Mouse (Mus musculus): ENCODE measurements around the gene Fam222b.
A peak's percentile ranks its signal among the peaks of the same experiment; 100 is the strongest.
"Not testable (repeated sequence)": the region's sequence is repeated elsewhere in the genome, so short reads cannot be mapped to it uniquely, and the experiment has no call there.

The Fam222b gene

DNA sequence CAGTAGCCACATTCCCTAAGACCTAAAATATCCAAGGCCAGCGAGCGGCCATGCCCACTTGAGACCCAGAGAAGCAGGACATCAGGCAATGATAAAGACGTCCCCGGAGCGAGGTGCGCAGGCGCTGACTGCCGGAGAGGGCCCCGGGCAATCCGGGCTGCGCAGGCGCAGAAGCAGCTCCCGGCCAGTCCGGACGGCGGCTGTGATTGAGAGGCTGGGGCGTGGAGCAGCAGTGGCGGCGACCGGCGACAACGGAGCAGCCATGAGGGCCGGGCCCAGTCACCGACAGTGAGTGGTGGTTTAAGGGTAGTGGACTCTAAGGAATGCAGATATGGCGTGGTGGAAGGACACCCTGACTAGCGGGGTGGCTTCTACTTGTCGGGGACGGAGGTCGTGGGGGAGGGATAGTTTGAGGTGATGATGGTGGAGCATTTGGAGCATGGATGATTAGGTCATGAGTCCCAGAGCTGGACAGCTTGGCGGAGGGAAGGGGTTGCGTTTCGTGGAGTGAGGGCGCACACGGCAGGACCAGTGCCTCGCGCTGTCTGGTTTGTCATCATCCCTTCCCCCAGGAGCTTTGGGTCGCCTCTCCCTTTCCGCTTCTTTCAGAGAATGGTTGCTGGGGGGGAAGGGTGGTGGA lies at the start of gene Fam222b:
Fam222b (plus strand) TSS at position 157 of the 640 bp plus-strand sequence.
- DNase-seq (ENCODE audit: low read depth, low spot score), result peak; percentile 93

DNA sequence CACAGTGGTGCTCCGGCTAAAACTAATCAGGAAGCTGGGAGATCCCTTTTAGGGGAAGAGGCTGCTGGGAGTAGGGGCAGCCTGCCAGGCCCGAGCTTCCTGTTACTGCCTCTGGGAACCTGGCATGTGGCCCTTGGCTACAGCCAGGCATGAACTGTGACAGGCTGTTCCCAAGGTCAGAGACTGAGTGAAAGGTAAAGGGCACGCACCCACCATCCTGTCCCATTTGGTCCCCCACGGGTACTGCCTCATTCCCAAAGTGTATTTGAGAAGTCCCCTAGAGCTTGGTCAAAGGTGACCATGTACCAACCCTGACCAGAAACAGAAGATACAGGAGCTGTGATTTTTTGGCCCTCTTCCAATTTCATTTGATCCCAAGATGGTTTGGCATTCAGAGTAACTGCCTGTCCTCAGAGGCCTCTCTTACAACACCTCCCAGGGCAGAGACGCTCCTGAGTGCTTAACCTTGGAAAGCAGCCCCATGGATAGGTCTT lies 49.7 kb upstream of the Fam222b start:
- DNase-seq (ENCODE audit: low read depth, low spot score), result no peak

- not testable (repeated sequence) for DNase-seq (ENCODE audit: low read depth, low spot score)
Measured at GRCm38 (mm10) chr11:78048637-78049036, 45.8 kb upstream of the Fam222b start.

DNA sequence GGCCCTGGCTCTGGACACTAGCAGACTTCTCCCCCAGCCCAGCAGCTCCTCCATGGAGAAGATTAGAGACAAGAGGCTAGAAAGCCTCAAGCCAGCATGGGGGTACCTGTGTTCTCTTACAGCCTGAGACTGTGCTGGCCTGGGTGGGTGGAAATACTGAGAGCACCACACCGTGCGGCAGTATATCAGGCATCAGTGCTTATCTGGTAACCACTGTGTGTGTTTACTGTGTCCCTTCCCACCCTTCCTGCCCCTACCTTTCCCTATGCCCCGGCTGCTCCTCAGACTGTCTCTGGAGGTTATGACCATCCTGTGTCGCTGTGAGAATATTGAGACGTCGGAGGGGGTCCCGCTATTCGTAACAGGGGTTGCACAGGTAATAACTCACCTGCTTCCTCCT lies 41.4 kb upstream of the Fam222b start:
- no peak for DNase-seq (ENCODE audit: low read depth, low spot score)

GRCm38 (mm10) chr11:78056946-78057345 lies 37.5 kb upstream of the Fam222b start:
- DNase-seq (ENCODE audit: low read depth, low spot score), result no peak

DNA sequence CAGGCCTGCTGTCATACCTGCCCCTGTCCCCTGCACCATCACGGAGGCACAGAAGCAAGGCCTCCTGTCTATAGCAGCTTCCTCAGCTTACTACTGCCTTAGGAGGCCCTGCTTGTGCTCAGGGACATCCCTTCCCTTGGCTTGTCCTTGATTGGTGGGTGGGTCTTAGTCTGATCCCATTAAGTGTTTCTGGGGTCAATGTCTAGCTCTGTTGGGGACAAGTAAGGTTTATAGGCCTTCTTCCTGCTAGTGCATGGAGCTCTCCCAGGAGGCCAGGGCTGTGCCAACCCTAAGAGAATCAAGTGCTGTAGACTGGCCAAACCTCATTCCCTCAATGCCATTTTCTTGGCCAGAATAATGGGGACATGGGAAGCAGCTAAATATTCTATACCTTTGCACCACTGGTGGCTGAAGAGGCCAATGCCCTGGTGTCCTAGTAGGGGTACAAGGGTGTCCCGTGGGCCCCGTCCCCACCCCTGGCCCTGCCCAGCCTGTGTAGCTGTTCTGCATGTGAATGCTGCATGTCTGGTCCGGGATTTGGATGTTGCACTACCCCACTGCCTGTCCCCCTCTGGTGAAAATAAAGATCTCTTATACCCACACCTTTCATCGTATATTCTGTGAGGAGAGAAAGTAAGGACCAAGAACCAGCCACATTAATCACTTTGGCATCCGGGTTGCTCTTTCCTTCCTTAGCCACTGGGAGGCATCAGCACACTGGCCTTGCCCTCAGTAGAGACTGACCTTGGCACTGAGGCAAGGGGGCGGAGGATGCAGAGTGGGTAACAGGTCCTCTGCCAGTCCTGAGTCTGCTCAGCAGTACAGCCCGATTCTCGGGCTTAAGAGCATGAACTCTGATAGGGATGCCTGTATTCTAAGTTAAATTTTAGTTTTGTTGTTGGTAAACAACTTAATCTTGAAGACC lies 34.4 kb upstream of the Fam222b start:
- peak; percentile 65 for DNase-seq (ENCODE audit: low read depth, low spot score)

DNA sequence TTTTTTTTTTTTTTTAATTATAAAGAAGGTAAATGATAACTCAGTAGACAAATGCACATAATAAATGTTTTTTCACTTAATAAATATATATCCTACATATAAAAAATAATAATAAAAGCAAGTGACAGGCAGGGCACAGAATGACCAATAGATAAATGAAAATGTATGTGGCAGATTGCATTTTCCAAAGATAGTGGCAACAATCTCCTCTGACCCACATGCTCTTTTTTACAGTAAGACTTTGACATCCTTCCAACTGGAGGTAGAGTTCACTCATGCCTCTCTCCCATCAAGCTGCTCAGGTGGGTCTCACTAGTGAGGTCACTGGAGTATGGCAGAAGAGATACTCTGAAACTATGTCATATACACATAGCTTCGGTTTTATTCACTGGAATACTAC lies 31.9 kb upstream of the Fam222b start:
- no peak for DNase-seq (ENCODE audit: low read depth, low spot score)

DNA sequence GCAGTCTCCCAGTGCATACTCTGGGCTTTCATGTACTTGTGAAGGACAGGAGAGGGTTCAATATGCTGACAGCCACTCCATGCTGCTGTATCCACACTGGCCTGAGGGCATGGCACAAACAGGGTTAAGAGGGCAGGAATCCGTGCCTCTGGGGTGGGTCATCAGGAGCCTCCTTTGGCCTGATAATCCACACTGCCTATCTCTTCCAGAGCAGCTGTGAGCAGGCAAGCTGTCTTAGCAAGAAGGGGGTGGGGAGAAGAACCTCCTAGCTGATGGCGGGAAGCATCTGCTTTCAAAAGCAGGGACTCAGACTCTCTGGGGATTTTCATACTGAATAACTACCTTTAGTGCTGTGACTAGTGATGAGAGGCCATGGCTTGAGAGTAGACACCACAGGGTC lies 28.6 kb upstream of the Fam222b start:
- no peak for DNase-seq (ENCODE audit: low read depth, low spot score)

DNA sequence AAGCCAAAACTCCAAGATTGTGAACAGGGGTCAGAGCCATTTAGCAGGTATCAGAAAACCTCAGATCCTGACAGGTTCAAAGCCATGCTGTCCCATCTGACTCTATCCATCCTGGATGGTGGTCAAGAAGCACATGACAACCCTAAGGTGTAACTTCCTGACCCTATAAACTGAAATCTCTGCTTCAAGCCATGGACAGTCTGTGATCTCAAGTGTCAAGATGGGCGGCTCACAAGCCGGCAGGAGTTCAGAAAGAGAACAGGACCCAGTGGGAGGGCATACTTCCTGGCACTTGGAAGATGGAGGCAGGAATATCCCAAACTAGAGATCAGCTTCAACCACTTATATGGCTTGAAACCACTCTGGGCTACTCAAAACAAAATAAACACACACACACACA lies 27.8 kb upstream of the Fam222b start:
- no peak for DNase-seq (ENCODE audit: low read depth, low spot score)

DNA sequence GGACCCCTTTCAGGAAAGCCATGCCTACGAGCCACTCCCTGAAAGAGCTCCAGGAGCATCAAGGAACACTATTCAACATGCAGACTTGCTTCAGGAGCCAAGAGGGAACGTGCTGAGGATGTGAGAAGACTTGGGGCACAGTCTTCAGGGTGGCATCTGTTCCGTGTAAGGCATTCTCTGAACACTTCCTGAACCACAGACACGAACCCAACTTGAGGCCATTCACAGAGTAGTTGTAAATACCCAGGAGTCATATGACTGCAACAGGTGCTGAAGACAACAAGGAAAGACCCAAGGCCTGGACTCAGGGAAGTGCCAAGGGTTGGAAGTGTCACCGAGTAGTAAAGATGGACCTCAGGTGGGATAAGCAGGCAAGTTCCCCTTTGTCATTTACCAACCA lies 26.9 kb upstream of the Fam222b start:
- DNase-seq (ENCODE audit: low read depth, low spot score), result no peak

- DNase-seq (ENCODE audit: low read depth, low spot score), result no peak
Measured at GRCm38 (mm10) chr11:78069130-78069529, 25.3 kb upstream of the Fam222b start.

GRCm38 (mm10) chr11:78069646-78070045 lies 24.8 kb upstream of the Fam222b start:
- DNase-seq (ENCODE audit: low read depth, low spot score), result no peak

DNA sequence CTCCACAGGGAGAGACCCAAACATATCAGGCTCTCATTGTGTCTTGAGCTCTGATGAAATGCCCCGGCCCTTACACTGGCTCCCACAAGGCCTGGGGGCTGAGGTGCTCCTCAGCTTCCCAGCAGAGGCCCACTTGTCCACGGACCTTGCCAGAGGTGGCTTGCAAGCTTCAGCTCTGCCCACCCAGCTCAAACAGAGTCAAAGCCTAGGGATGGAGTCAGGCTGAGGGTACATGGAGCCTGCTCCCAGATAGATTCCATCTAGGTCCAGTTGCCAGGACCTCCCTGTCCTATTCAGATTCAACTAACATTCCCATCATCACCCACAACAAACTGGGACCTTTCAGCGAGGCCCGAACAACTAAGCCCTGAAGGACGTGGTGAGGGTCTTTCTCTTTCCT lies 22.5 kb upstream of the Fam222b start:
- no peak for DNase-seq (ENCODE audit: low read depth, low spot score)

DNA sequence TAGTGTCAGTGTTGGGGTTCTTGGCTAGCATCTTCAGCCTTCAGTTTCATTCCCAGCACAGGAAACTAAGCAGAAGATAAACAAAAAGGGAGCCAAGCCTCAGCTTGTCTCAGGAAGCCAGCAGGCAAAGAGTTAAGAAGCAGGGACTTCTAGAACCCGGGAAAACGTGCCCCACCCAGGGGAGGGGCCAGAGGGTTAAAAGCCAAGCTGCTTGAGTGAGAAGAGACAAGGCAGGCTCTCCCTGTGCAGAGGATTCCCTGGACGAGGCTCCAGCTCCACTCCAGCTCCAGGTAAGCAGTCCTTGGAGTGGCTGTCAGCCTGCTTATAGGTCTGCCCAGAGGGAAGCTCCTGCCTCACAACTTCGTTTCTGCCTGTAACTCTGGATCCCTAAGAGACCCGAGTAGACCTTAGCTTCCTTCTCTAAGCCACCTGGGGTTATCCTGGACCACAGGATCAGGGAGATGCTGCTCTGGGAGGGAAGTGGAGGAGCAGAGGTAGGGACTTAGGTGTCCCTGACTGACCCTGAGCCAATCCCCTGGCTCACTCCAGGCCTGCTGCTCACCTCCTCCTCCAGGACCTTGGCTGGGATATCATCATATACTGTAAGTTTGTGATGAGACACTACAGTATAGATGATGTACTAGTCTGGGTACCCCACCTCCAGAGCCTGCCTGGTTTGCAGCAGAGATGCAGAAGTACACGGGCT lies 21.9 kb upstream of the Fam222b start:
- no peak for DNase-seq (ENCODE audit: low read depth, low spot score)

- DNase-seq (ENCODE audit: low read depth, low spot score), result no peak
Measured at GRCm38 (mm10) chr11:78073577-78074276, 20.7 kb upstream of the Fam222b start.

GRCm38 (mm10) chr11:78074277-78074652 lies 20.2 kb upstream of the Fam222b start:
- no peak for DNase-seq (ENCODE audit: low read depth, low spot score)

DNA sequence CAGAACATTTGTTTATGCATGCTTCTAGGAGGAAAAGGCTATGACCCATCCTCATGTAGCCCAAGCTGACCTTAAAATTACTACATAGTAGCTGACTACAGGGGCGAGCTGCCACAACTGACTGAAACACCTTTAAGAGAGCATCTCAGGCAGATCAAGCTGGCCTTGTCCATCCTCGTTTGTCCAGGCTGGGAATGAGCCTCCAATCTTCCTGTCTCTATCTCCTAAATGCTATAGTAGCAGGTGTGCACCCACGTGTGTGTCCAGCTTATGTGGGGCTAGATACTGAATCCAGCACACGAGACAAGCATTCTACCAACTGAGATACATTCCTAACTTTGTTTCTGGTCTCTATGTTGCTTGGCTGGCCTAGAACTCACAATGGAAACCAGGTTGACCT lies 19.8 kb upstream of the Fam222b start:
- no peak for DNase-seq (ENCODE audit: low read depth, low spot score)

- DNase-seq (ENCODE audit: low read depth, low spot score), result peak; percentile 88
Measured at GRCm38 (mm10) chr11:78079961-78080921, 14.2 kb upstream of the Fam222b start, which contains the start of gene Eral1. Eral1 (minus strand) TSS chr11:78080383.

DNA sequence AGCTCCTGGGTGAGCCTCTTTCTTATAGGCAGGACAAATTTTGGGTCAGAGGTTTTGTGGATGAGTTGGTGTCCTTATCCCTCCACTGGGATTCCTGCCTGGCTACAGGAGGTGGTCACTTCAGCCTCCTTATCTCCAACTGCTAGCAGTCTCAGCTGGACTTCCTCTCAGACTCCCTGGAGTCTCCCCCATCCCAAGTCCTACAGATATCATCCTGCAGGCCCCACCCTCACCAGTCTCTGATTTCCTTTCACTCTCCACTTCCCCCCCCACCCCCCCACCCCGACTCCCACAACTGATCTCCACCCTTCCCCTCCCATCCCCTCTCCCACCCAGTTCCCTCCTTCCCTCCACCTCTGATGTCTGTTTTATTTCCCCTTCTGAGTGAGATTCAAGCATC lies 10.9 kb upstream of the Fam222b start:
- DNase-seq (ENCODE audit: low read depth, low spot score), result no peak

DNA sequence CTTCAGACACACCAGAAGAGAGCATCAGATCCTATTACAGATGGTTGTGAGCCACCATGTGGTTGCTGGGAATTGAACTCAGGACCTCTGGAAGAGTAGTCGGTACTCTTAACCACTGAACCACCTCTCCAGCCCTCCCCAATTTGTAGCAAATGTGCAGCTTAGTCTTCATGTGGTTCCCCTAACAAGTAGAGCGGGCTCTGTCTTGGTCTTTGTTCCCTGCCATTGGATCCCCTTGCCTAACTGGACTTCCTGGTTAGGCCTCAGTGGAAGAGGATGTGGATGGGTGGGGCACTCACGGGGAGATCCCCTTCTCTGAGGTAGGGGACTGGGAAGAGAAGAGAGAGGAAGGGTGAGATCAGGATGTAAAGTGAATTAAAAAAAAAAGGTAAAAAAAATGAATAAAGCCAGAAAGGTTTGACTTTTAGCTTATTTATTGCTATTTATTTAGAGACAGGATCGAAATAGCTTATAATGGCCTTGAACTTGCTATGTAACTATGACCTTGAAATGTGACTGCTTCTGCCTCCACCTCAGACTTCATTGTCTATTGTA lies 7.5 kb upstream of the Fam222b start:
- no peak for DNase-seq (ENCODE audit: low read depth, low spot score)

All from CD4-positive, CD25-positive, alpha-beta regulatory T cell, adult 2 months (primary cell).